In the genomic region with DNA sequence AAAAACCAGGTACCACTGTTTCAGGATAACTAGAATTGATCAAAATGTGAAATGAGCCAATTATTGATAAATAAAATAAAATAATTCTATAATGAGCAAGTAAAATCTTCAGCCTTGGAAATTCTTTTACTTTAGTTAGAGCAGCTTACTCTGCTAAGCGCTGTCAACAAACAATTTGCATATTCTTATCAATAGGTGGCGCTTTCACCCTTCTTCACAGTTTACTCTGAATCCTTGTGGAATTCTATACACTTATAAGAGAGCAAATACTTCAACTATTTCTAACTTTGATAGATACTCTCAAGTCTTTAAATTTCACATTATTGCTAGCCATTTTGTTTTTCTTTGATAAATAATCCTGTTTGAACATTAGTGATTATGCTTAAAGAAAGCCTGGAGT, we compare ENCODE assay signal across 8 mouse cellular contexts.
A peak's percentile ranks its signal among the peaks of the same experiment; 100 is the strongest.
DNase-seq lines count a peak whose midpoint lies in the region; ATAC-seq and TF ChIP-seq lines count a peak whose summit lies in the region.
"Had no signal": no experiment of that assay in that cellular context is flagged by ENCODE, and none has a peak within 500 bp of the region (broad histone marks: within the 10 kb centered on the region; RNA-seq: fewer than 3 reads in every experiment).

No protein-coding gene starts in this region.

- H3K36me3 ChIP-seq in kidney, adult 2 months (ENCODE audit: control insufficient read depth, insufficient read depth, low read length): no peaks in the 10 kb centered on the region
- no peaks in the 10 kb centered on the region for H3K36me3 ChIP-seq in E14TG2a.4 (ENCODE audit: insufficient read depth, low read length)
- no peaks in the 10 kb centered on the region for H3K36me3 ChIP-seq in lung, postnatal 0 days (ENCODE audit: insufficient read depth, low read length)
- H3K36me3 ChIP-seq: limb, embryonic 15.5 days had no signal

- 7% methylated on average over 2 of the region's 2 CpGs for WGBS in kidney, adult 2 months
- WGBS in lung, postnatal 0 days: 17% methylated on average over 2 of the region's 2 CpGs

- no peak overlapping the region for H3K9ac ChIP-seq in lung, postnatal 0 days (replicated peaks; ENCODE audit: low read depth)
- H3K9ac ChIP-seq: limb, embryonic 15.5 days had no signal

- H3K4me2 ChIP-seq in lung, postnatal 0 days (replicated peaks; ENCODE audit: low read depth, low read length): no peak overlapping the region
- H3K4me2 ChIP-seq: limb, embryonic 15.5 days had no signal

- no peak for TF ChIP-seq POLR2A in kidney, adult 2 months (IDR thresholded peaks at IDR 0.05; ENCODE audit: low read depth, low read length)

- peak; percentile 28 for DNase-seq in kidney, adult 2 months
- no peak for DNase-seq in kidney, adult 8-10 months
- DNase-seq in ZHBTc4 (ENCODE audit: low read depth, low spot score): peak; percentile 1
- DNase-seq in lung, postnatal 0 days (ENCODE audit: low spot score): peak; percentile 48
- no peak for DNase-seq in gastrocnemius, postnatal 25 days
- DNase-seq in cerebellum, postnatal 36 days: no peak

- TF ChIP-seq EP300 in lung, postnatal 0 days (IDR thresholded peaks at IDR 0.05): no peak

- no peaks in the 10 kb centered on the region for H3K27me3 ChIP-seq in kidney, adult 2 months (replicated peaks; ENCODE audit: control insufficient read depth, insufficient read depth, low read length)
- H3K27me3 ChIP-seq in E14TG2a.4 (ENCODE audit: insufficient read depth, low read length): no peaks in the 10 kb centered on the region
- H3K27me3 ChIP-seq in lung, postnatal 0 days (replicated peaks; ENCODE audit: insufficient read depth, low read length): no peaks in the 10 kb centered on the region
- H3K27me3 ChIP-seq: limb, embryonic 15.5 days had no signal

- no peaks in the 10 kb centered on the region for H3K9me3 ChIP-seq in E14TG2a.4 (ENCODE audit: low read length)
- no peaks in the 10 kb centered on the region for H3K9me3 ChIP-seq in lung, postnatal 0 days (ENCODE audit: low read length)
- H3K9me3 ChIP-seq: limb, embryonic 15.5 days had no signal

- H3K4me1 ChIP-seq in kidney, adult 2 months (ENCODE audit: control insufficient read depth, insufficient read depth, low read length): no peaks in the 10 kb centered on the region
- no peaks in the 10 kb centered on the region for H3K4me1 ChIP-seq in E14TG2a.4 (replicated peaks; ENCODE audit: low read depth, low read length)
- H3K4me1 ChIP-seq in lung, postnatal 0 days (ENCODE audit: insufficient read depth, low read depth, low read length): no peaks in the 10 kb centered on the region
- H3K4me1 ChIP-seq: limb, embryonic 15.5 days had no signal

- no peak overlapping the region for H3K4me3 ChIP-seq in kidney, adult 2 months (ENCODE audit: insufficient read depth, low read depth, low read length)
- no peak overlapping the region for H3K4me3 ChIP-seq in E14TG2a.4 (replicated peaks; ENCODE audit: low read length)
- H3K4me3 ChIP-seq in lung, postnatal 0 days (ENCODE audit: low read depth, low read length): no peak overlapping the region
- H3K4me3 ChIP-seq: limb, embryonic 15.5 days had no signal

- no peak for TF ChIP-seq CTCF in kidney, adult 2 months (conservative IDR thresholded peaks at IDR 0.05; ENCODE audit: insufficient read depth, insufficient read length, low read depth, low read length)
- peak; percentile 17; the same call in 1 of the 2 replicates for TF ChIP-seq CTCF in E14TG2a.4 (conservative IDR thresholded peaks at IDR 0.05; ENCODE audit: low read length)
- TF ChIP-seq CTCF in lung, postnatal 0 days (IDR thresholded peaks at IDR 0.05): peak; percentile 63

- no peak overlapping the region for H3K27ac ChIP-seq in kidney, adult 2 months (ENCODE audit: insufficient read depth, low read depth, low read length)
- H3K27ac ChIP-seq in lung, postnatal 0 days (ENCODE audit: low read length): no peak overlapping the region
- H3K27ac ChIP-seq: limb, embryonic 15.5 days had no signal

- no peak for ATAC-seq in lung, postnatal 0 days

Comparison
In these comparisons a context has a peak if more than half of its experiments do, and no peak if none do; other contexts are left out.
1. DNase-seq: peak in kidney, adult 2 months (single experiment), ZHBTc4 (single experiment) and lung, postnatal 0 days (single experiment); none in kidney, adult 8-10 months (0 of 2), gastrocnemius, postnatal 25 days (single experiment) and cerebellum, postnatal 36 days (0 of 2).